Mouse (Mus musculus): ENCODE data around the gene Dock7. TPM values are rescaled to one million over a fixed set of nuclear protein-coding genes. Genes with fewer than 3 reads are reported as not detected.
A peak's percentile ranks its signal among the peaks of the same experiment; 100 is the strongest.
"Not testable (repeated sequence)": the region's sequence is repeated elsewhere in the genome, so short reads cannot be mapped to it uniquely, and the experiment has no call there.

The Dock7 gene
- total RNA-seq, 2 experiments from 2014 or later, result 25.7 to 29.6 TPM

DNA sequence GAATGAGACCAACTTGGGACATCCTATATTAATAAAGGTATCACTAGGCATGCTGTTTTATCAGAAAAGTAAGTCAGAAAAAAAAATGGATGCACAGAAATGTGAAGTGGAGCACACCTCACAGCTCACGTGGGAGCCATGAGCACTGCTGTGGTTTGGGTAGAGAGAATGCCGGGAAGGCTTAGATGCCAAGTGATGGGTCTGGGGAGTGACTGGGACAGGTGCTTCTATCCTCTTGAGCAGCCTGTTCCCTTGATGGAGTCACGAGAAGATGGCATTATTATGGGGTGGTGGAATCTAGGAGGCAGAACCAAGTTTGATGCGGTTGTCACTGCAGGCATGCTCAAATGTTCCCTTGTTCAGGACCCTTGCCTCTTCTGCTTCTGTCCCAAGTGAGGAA, 109.7 kb downstream of the Dock7 start:
- DNase-seq (ENCODE audit: low spot score in 2 of 2), result no peak

GRCm38 (mm10) chr4:99006319-99006718, 114.4 kb downstream of the Dock7 start:
- no peak for DNase-seq (ENCODE audit: low spot score in 2 of 2)

- no peak for DNase-seq (ENCODE audit: low spot score in 2 of 2)
These were observed 115.1 kb downstream of the Dock7 start for GRCm38 (mm10) chr4:99005574-99005973.

DNA sequence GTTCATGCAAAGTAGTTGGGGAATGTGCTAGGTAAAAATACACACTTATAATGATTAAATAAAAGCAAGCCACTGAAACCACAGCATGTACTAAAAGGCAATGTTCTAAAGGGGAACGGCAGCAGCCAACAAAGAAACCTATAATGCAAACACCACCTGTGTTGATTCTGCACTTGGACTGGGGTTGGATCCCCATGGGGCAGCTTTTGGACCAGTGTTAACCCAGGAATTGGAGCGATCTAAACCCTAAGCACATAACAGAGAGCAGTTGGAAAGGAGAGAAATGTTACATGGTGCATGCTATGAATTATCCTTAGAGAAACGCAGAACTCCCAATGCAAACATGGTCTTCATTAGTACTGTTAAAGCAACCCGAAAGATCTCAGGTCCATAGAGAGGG, 127.2 kb downstream of the Dock7 start:
- no peak for DNase-seq (ENCODE audit: low spot score in 2 of 2)

- DNase-seq (ENCODE audit: low spot score in 2 of 2), result no peak
These were observed 136.0 kb downstream of the Dock7 start for GRCm38 (mm10) chr4:98984701-98985100.

DNA sequence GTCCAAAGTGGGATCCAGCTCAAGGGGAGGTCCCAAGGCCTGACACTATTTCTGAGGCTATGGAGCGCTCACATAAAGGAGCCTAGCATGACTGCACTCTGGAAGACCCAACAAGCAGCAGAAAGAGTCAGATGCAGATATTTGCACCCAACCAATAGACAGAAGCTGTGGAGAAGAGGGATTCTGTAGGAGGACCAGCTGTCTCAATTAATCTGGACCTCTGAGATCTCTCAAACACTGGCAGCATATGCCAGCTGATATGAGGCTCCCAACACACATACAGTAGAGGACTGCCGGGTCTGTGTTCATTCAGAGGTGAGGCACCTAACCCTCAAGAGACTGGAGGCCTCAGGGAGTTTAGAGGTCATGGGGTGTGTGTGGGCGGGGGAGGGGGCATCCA, 140.7 kb downstream of the Dock7 start:
- peak in 1 of 2 experiments; percentile 63 for DNase-seq (ENCODE audit: low spot score in 2 of 2)

GRCm38 (mm10) chr4:98978693-98979092, 142.0 kb downstream of the Dock7 start:
- DNase-seq (ENCODE audit: low spot score in 2 of 2), result no peak

DNA sequence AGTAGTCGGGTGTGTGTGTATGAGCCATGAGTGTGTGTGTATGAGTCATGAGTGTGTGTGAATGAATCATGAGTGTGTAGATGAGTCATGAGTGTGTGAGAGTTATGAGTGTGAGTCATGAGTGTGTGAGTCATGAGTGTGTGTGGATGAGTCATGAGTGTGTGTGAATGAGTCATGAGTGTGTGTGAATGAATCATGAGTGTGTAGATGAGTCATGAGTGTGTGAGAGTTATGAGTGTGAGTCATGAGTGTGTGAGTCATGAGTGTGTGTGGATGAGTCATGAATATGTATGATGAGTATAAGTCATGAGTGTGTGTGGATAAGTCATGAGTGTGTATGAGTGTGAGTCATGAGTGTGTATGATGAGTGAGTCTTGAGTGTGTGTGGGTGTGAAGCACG, 142.4 kb downstream of the Dock7 start:
- not testable (repeated sequence) for DNase-seq (ENCODE audit: low spot score in 2 of 2)

- peak; percentile 56 to 67 for DNase-seq (ENCODE audit: low spot score in 2 of 2)
These were observed 145.0 kb downstream of the Dock7 start for GRCm38 (mm10) chr4:98975741-98976140.

DNA sequence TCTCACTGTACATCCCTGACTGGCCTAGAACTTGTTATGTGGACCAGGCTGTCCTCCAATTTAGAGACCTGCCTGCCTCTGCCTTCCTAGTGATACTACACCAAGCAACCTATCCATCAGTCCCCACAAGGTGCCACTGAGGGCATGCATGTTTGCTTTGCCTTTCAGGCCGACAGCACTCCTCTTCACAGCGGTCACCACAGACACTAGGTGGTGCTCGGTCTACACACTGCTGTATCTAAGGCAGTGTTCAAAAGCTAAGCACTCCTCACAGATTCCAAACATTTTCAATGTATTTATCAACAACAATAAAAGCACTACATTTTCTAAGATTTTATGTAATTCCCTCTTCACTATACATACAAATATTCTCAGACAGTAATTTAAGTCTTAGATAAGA, 150.8 kb downstream of the Dock7 start:
- no peak for DNase-seq (ENCODE audit: low spot score in 2 of 2)

- no peak for DNase-seq (ENCODE audit: low spot score in 2 of 2)
These were observed 160.5 kb downstream of the Dock7 start for GRCm38 (mm10) chr4:98960243-98960642.

- no peak for DNase-seq (ENCODE audit: low spot score in 2 of 2)
These were observed 164.7 kb downstream of the Dock7 start for GRCm38 (mm10) chr4:98955986-98956385.

- DNase-seq (ENCODE audit: low spot score in 2 of 2), result no peak
These were observed 170.2 kb downstream of the Dock7 start for GRCm38 (mm10) chr4:98950563-98950962.

DNA sequence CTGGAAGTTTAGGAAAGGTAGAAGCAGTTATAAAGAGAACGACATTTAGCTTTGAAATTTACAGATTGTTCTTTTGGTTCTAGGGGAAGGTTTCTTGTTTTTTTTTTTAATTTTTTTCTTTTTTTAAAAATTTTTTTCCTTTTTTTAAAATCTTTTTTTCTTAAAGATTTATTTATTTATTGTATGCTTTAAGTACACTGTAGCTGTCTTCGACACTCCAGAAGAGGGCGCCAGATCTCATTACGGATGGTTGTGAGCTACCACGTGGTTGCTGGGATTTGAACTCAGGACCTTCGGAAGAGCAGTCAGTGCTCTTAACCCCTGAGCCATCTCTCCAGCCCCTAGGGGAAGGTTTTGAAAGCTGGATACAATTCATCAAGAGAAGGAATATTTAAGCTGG, 182.5 kb downstream of the Dock7 start:
- not testable (repeated sequence) for DNase-seq (ENCODE audit: low spot score in 2 of 2)

DNA sequence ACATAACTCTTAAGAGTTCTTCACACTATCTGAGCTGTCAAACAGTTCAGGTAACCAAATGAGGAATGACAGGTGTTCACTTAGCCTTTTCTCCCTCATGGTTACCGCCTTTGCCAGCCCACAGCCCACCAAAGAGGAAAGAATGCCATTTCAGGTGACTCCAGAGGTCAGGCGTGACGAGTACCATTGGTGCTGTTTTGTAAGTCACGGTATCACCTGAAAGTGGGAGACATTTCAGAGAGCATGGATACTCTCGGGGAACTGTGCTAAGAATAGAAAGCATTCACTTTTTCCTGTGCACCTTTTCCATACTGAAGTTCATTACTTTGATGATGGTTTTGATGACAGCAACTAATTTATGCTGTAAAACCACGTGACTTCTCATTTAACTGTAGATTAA, 184.7 kb downstream of the Dock7 start:
- DNase-seq (ENCODE audit: low spot score in 2 of 2), result no peak

- DNase-seq (ENCODE audit: low spot score in 2 of 2), result no peak
These were observed 195.4 kb downstream of the Dock7 start for GRCm38 (mm10) chr4:98925250-98925781.

DNA sequence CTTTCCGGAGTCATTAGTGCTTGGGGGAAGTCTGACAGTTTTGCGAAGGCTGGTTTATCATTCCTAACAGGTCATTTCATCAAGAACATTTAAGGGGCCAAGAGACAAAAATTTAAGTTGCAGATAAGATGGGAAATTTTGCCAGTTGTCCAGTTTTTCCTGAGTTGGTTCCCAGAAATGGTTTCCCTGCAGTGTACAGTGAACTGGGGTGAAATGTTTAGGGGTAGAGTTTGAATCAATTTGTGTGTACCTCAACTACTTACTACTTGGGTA, 195.9 kb downstream of the Dock7 start:
- DNase-seq (ENCODE audit: low spot score in 2 of 2), result no peak

- DNase-seq (ENCODE audit: low spot score in 2 of 2), result no peak
These were observed 196.4 kb downstream of the Dock7 start for GRCm38 (mm10) chr4:98924071-98924905.

DNA sequence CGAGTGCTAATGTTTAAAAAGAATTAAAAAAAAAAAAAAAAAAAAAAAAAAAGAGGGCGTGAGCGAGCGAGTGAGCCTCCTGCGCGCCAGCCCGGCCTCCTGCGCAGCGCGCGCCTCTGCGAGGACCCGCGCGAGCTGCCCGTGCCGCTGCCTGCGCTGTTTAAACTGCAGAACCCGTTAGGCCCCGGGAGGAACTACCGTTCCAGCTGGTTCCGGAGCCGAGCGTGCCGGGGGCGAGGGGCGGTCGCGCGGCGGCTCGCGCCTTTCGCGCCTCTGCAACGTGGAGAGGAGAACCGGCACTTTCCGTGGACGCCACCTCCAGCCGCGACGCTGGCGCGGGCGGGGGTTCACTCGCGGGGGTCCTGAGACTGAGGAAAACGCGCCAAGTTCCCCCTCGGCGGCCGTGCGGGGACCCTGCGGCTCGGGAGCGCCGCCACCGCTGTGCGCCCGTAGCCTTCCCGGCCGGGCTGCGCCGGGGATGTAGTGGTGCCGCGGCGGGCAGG, 197.1 kb downstream of the Dock7 start, which contains the start of gene Usp1:
Usp1 (plus strand) TSS at position 243 of the 503 bp plus-strand sequence.
- peak in 1 of 2 experiments; percentile 83 for DNase-seq (ENCODE audit: low spot score in 2 of 2)

- DNase-seq (ENCODE audit: low spot score in 2 of 2), result peak; percentile 98 to 99
These were observed 197.8 kb downstream of the Dock7 start for GRCm38 (mm10) chr4:98922643-98923567.

DNA sequence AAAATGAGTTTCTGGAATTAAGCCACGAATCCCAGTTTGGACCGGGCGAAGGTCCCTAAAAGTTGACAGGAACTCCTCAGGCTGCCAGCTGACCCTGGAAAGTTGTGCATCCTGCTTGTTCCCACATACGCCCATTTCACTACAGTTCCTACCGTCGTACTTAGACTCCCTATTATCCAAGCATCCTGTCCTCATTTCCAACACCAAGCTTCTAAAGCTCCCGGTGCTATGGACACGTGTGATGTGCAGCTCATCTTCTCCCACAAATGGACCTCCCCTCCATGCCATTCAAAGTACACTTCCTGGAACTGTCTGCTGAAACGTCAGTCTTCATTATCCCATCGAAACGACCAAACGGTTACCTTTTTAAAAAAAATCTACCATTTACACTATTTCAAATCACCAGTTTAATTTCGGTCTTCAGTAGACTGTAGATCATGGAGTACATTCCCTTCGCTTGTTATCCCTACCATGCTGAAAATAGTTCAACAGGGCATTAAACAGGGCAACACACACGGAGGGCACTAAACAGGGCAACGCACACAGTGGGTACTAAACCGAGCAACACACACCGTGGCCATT, 198.6 kb downstream of the Dock7 start:
- no peak for DNase-seq (ENCODE audit: low spot score in 2 of 2)
